Mouse (Mus musculus): ENCODE measurements around the gene Cacng6.

- no peak for TF ChIP-seq TAL1 (IDR thresholded peaks at IDR 0.05; ENCODE audit: low read length)
- TF ChIP-seq GATA1 (IDR thresholded peaks at IDR 0.05; ENCODE audit: low read length), result no peak
Measured at GRCm38 (mm10) chr7:3386036-3386730, 37.8 kb upstream of the Cacng6 start.
